Mouse (Mus musculus): ENCODE data around the gene Rapgef3. TPM values are rescaled to one million over a fixed set of nuclear protein-coding genes. Genes with fewer than 3 reads are reported as not detected.

Gene Rapgef3
- total and polyA plus RNA-seq, 3 experiments: 6.6 to 7.4 TPM; not detected in 1

DNA sequence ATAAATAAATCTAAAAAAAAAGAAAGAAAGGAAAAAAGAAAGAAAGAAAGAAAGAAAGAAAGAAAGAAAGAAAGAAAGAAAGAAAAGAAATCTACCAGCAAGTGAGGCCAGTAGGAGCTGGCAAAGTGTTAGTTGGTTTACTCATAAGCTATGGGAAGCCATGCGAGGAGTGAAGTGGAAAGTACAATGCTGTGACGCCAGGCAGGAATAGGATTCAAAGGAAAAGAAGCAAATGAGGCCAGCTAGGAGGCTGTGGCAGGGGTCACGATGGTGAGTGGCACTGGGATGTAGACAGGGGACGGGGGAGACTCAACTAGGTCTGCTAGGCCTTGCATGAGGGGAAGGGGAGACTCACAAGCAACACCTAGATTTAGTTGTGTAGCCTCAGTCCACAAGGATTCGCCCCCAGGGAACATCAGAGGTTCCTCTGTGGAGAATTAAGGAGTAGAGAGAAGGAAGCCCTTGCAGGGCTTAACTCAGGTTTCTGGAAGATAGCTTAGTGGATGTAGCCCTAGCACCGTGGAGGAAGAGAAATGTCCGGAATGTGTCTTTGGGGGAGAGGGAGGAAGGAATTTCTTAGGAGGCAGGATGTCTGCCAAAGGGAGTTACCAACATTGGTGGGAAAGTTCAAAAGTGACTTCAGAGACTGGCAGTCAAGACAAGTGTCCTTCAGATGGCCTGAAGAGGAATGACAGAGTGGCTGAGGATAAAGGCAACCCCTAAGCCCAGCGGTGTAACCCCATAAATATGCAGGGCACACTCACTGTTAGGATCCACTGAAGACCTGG lies 10.7 kb upstream of the Rapgef3 start, which contains the start of gene Slc48a1:
Gene Slc48a1 (plus strand): TSS at position 210 of the 788 bp plus-strand sequence.
- H3K27me3 ChIP-seq (ENCODE audit: control insufficient read depth in 1 of 2, insufficient read depth in 2 of 2, low read length in 2 of 2): peaks cover 0 to 2% of the 10 kb centered on the region in 2 experiments; a peak in 3 of 4 replicates
- H3K4me1 ChIP-seq (ENCODE audit: control insufficient read depth in 1 of 2, insufficient read depth in 2 of 2, low read length in 2 of 2): peaks cover 0 to 9% of the 10 kb centered on the region in 2 experiments; a peak in 2 of 4 replicates
- DNase-seq (ENCODE audit: low read depth, low spot score): no peak
- no peak within 1 kb of the TSS for H3K9ac ChIP-seq (ENCODE audit: control insufficient read depth, low read depth, low read length, poor library complexity, severe bottlenecking)
- peaks cover 0 to 6% of the 10 kb centered on the region in 2 experiments; a peak in 2 of 4 replicates for H3K36me3 ChIP-seq (ENCODE audit: control insufficient read depth in 1 of 2, insufficient read depth in 2 of 2, low read length in 2 of 2)
- H3K79me2 ChIP-seq (ENCODE audit: control insufficient read depth, insufficient read depth, low read length, poor library complexity): no peaks in the 10 kb centered on the region
- TF ChIP-seq MXI1 (IDR thresholded peaks at IDR 0.05; ENCODE audit: low read depth, low read length) (no peak), BHLHE40 (IDR thresholded peaks at IDR 0.05; ENCODE audit: borderline replicate concordance, low read depth, low read length) (no peak), HCFC1 (IDR thresholded peaks at IDR 0.05; ENCODE audit: low read depth, low read length) (no peak), GABPA (IDR thresholded peaks at IDR 0.05; ENCODE audit: low read depth, low read length) (no peak), MAZ (IDR thresholded peaks at IDR 0.05; ENCODE audit: low read depth, low read length) (no peak), CTCF (IDR thresholded peaks at IDR 0.05 in 2 of 3, conservative IDR thresholded peaks at IDR 0.05 in 1 of 3; ENCODE audit: control insufficient read depth in 1 of 3, insufficient read depth in 1 of 3, low read depth in 2 of 3, low read length in 3 of 3, poor library complexity in 1 of 3, severe bottlenecking in 1 of 3) (no peak), SIN3A (IDR thresholded peaks at IDR 0.05; ENCODE audit: low read length) (no peak), CHD2 (IDR thresholded peaks at IDR 0.05; ENCODE audit: low read length) (no peak), CHD1 (IDR thresholded peaks at IDR 0.05; ENCODE audit: low read depth, low read length) (no peak), RAD21 (IDR thresholded peaks at IDR 0.05; ENCODE audit: low read depth, low read length) (no peak), MAX (IDR thresholded peaks at IDR 0.05; ENCODE audit: low read length) (no peak), POLR2A (IDR thresholded peaks at IDR 0.05; ENCODE audit: control insufficient read depth in 1 of 2, insufficient read depth in 1 of 2, low read depth in 1 of 2, low read length in 2 of 2, poor library complexity in 1 of 2) (no peak), ZC3H11A (IDR thresholded peaks at IDR 0.05; ENCODE audit: low read depth, low read length) (no peak), TCF12 (IDR thresholded peaks at IDR 0.05; ENCODE audit: low read depth, low read length) (no peak), TBP (IDR thresholded peaks at IDR 0.05; ENCODE audit: low read depth, low read length) (no peak), NRF1 (IDR thresholded peaks at IDR 0.05; ENCODE audit: insufficient read depth, low read depth, low read length, poor library complexity, severe bottlenecking) (no peak)
- H3K4me3 ChIP-seq (ENCODE audit: control insufficient read depth in 1 of 2, insufficient read depth in 1 of 2, low read depth in 2 of 2, low read length in 2 of 2): no peak within 1 kb of the TSS
- no peaks in the 10 kb centered on the region for H3K9me3 ChIP-seq (replicated peaks; ENCODE audit: insufficient read depth, low read length)
- H3K27ac ChIP-seq (ENCODE audit: control insufficient read depth, low read depth, low read length): no peak within 1 kb of the TSS

DNA sequence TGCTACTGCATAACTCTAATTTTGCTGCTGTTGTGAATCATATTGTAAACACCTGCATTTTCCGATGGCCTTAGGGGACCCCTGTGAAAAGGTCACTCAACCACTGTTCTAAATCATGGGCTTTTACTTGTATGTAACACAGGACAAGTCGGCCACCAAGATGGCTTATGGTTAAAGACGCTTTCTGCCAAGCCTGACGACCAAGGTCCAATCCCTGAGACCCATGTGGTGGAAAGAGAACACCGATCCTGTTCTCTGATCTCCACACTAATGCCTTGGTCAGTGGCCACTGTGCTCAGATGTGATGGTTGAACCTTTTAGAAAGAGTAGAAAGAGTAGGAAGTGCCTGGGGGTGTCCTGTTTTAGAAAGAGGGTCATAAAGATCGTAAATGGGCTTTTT lies 9.1 kb upstream of the Rapgef3 start:
- H3K27ac ChIP-seq (ENCODE audit: control insufficient read depth, low read depth, low read length): no peak overlapping the region
- no peak overlapping the region for H3K9ac ChIP-seq (ENCODE audit: control insufficient read depth, low read depth, low read length, poor library complexity, severe bottlenecking)
- no peaks in the 10 kb centered on the region for H3K79me2 ChIP-seq (ENCODE audit: control insufficient read depth, insufficient read depth, low read length, poor library complexity)
- TF ChIP-seq SIN3A (IDR thresholded peaks at IDR 0.05; ENCODE audit: low read length) (peak; percentile 13; the same call in 1 of the 2 replicates), CHD2 (IDR thresholded peaks at IDR 0.05; ENCODE audit: low read length) (no peak)
- no peak overlapping the region for H3K4me3 ChIP-seq (ENCODE audit: control insufficient read depth in 1 of 2, insufficient read depth in 1 of 2, low read depth in 2 of 2, low read length in 2 of 2)
- no peaks in the 10 kb centered on the region for H3K36me3 ChIP-seq (ENCODE audit: control insufficient read depth in 1 of 2, insufficient read depth in 2 of 2, low read length in 2 of 2)
- H3K4me1 ChIP-seq (ENCODE audit: control insufficient read depth in 1 of 2, insufficient read depth in 2 of 2, low read length in 2 of 2): no peaks in the 10 kb centered on the region
- DNase-seq (ENCODE audit: low read depth, low spot score): no peak
- H3K27me3 ChIP-seq (ENCODE audit: control insufficient read depth in 1 of 2, insufficient read depth in 2 of 2, low read length in 2 of 2): peaks cover 0 to 4% of the 10 kb centered on the region in 2 experiments
- no peaks in the 10 kb centered on the region for H3K9me3 ChIP-seq (replicated peaks; ENCODE audit: insufficient read depth, low read length)

All from MEL (cell line).